Mouse (Mus musculus) ES-CJ7 (cell line): ENCODE measurements around the gene St6galnac4.
A peak's percentile ranks its signal among the peaks of the same experiment; 100 is the strongest.

Experiments used
- DNase-seq: peaks from one replicate; pipeline ENCODE4 v3.0.0; 2011; ENCODE audit warnings: low read depth, low spot score

Gene St6galnac4

DNA sequence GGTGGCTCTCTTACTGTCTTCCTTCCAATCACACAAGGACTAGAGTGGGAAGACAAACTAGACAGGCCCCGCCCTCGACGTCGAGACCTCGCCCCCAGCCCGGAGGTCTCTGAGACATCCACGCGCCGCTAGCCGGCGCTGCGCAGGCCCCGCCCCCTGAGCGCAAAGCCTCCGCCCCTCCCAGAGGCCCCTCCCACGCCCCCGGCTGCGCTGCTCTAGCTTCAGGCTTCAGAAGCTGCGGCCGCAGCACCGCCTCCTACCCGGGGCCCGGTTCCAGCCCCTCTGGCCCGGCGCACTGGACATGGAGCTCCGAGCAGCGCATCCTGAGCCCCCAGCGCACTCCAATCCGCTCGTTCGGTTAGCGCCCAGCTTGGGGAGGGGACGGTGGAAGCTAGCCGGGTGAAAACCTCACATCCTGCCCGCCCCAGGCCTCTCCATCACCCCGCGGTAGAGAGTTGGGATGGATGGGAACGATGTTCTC, at the start of gene St6galnac4:
Gene St6galnac4, plus strand, starts transcription at position 225 of the 481 bp plus-strand sequence.
- peak; percentile 96 for DNase-seq

DNA sequence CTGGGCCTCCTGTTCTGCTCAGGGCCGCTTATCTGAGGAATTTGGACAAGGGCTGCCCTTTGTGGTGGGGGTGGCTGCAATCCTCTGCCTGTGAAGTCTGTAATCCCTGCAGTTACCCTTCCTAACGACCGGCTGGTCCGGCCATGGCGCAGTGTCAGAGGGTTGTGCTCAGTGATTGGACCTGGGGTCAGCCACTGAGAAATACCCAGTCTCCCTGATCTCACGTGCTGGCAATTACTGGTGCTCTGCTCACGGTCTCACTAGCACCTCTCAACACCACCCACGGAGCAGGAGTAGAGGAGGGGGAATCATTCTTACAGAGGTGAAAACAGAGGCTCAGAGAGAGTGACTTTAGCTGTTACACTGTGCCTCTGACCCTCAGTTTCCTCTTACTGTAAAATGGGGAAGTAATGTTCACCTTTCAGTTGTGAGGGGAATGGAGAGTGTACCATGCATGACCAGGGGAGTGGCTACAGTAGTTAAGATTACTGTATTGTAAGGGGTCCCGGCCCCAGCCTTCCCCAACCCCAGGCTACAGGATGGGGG, 49.5 kb upstream of the St6galnac4 start:
- no peak for DNase-seq

GRCm38 (mm10) chr2:32537941-32538340, 49.0 kb upstream of the St6galnac4 start:
- DNase-seq = no peak

- peak; percentile 47 for DNase-seq
Measured at GRCm38 (mm10) chr2:32538461-32538860, 48.4 kb upstream of the St6galnac4 start.

GRCm38 (mm10) chr2:32539452-32539981, 47.4 kb upstream of the St6galnac4 start:
- peak; percentile 46 for DNase-seq

DNA sequence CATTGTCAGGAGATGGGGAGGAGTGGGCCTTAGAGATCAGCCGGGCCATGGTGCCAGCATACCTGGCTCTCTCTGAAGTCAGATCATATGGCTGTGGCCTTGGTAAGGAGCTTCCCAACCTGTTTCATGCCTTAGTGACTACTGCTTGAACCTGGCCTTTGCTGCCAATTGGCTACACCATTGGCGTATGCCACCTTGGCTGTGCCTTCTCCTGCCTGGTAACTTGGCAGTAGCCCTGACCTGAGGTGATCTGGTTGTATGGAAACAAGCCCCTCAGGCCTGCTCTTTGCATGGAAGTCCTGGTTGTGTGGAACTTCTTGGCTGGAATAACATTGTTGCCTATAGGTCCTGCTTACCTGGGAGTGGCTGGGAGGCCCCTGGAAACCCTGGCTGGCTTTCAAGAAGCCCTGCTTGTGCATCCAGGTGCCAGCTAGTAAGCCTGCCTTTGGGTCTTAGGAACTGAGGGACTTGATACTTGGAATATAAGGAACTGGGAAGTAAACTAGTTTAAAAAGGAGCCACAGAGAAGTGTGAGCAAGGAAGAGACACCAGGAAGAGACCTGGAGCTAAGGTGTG, 45.5 kb upstream of the St6galnac4 start:
- DNase-seq = no peak

DNA sequence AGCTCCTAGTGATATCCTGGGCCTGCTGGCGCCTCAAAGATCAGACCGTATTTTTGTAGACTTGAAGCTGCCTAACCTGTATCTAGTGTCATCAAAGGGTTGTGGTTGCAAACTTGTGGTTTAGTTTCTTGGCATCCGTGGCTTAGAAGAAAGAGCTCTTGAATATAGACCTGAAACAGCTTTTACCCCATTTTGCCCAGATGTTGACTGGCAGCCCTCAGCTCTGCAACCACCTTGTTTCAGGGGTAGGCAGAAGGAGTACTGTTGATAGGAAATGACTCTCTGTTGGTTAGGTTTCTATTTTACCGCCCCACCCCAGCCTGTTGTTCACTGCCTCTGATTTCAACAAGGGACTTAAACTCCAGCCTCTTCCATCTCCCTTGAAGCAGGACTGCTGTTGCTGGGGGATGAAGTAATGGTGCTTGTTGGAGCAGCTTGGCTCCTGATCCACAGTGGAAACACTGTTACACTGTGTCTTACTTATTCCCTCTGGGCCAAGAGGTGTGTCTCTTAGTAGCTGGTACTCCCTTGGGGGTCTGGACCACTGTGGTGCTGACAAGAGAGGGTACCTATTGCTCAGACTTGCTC, 44.8 kb upstream of the St6galnac4 start:
- DNase-seq = no peak

- no peak for DNase-seq
Measured at GRCm38 (mm10) chr2:32543031-32543449, 43.9 kb upstream of the St6galnac4 start.

DNA sequence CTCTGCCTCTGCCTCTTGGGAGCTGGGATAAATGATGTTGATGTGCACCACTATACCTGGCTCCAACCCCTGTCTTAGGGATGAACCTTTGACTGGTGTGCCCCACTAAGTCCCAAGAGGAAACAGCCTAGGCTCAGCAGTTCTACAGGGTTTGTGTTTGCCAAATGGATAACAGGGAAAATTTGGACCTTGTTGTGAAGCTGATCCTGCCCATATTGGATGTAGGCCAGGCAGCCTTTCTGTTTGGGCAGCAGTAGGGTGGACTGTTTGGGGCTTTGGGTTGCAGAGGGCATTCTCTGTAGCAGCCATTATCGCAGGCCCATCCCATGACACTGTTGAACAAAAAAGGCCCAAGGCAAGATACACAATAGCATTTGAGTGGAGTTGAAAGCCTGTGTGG, 39.9 kb upstream of the St6galnac4 start:
- no peak for DNase-seq

- DNase-seq = no peak
Measured at GRCm38 (mm10) chr2:32547380-32547779, 39.5 kb upstream of the St6galnac4 start.

DNA sequence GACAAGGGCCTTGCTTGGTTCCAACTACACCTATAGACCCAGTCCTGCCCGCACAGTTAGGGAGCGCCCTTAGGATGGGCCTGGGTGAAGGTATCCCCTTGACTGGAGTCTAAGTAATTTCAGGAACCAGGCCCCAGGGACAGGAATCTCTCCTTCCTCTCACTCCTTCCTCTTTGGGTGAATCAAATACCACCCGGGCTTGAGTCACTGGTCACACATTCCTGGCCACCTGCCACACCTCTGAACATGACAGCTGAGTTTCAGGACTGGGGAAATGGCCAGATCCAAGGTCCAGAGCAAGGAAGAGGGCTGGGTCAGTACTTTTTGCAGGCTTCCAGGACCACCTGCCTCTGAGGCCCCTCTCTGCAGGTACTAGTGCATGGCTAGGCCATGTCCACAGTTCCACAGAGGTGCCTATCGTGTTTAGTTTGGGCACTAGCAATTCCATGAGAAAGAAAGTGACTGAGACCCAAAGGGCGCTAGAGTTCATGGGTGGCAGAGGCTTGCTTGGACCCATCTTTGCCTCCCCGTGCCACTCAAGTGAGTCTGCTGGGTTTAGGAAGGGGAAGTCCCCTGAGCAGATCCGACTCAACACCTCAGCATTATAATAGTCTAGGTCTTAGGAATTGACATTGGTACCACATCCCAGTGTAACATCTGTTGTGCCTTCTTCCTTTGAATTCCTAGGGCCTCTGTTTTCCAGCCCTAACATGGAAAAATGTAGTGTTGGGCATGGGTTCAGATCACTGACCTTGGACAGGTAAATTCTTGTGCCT, 38.7 kb upstream of the St6galnac4 start:
- no peak for DNase-seq

DNA sequence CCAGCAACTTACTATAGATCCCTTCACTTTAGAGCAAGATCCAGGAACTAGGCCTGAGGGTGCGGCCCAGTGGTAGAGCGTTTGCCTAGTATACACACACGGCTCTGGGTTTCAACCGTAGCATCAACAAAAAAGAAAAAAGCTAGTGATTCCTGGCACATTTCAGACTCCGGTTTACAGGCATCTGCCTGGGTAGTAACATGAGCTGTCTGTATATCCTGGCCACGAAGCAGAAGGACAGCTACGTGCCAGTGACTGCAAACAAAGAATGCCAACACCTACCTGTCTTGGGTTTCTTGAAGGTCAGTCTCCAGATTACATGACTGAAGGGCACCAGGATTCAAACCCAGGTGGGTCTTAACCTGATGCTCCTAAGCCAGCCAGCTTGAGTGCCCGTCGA, 37.7 kb upstream of the St6galnac4 start:
- no peak for DNase-seq

GRCm38 (mm10) chr2:32549764-32550163, 37.1 kb upstream of the St6galnac4 start:
- no peak for DNase-seq

GRCm38 (mm10) chr2:32551236-32551635, 35.7 kb upstream of the St6galnac4 start:
- no peak for DNase-seq

- DNase-seq = no peak
Measured at GRCm38 (mm10) chr2:32553592-32554148, 33.2 kb upstream of the St6galnac4 start.

DNA sequence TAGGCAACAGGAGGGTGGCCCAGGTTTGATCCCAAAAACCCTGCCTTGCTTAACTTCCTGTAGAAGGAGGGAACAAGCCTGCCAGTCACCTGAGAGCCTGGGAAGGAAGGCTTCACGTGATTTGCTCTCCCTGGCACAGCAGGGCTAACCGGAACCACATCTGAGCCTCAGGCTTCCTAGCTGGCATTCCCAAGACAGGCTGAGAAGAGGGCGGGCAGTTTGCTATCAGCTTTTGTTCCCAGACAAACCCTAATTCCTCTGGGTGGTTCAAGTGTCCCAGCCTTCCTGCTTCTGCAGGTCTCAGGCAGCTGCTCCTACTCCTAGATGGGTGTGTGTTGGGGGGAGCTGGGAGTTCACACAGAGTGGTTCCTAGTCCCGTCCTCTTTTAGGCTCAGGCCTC, 31.4 kb upstream of the St6galnac4 start:
- DNase-seq = peak; percentile 35

GRCm38 (mm10) chr2:32556019-32556418, 30.9 kb upstream of the St6galnac4 start:
- no peak for DNase-seq

DNA sequence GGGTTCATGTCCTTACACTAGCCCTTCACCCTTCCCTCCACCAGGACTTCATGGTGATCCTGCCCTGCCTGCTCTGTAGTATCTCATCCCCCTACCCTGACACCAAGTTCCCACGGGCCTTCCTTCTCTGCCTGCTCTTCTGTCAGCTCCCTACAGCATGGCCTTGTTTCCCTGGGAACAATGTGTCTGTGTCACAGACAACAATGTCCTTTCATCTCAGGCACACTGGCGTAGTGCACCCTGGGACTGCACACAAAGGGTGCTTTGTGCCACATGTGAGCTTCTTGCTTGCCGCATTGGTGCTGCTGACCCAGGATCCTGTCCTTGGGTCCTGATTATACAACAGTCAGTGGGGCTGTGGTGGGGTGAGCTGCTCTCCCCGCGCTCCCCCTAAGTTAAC, 27.3 kb upstream of the St6galnac4 start:
- no peak for DNase-seq

GRCm38 (mm10) chr2:32566536-32567063, 20.3 kb upstream of the St6galnac4 start:
- DNase-seq = peak; percentile 83

DNA sequence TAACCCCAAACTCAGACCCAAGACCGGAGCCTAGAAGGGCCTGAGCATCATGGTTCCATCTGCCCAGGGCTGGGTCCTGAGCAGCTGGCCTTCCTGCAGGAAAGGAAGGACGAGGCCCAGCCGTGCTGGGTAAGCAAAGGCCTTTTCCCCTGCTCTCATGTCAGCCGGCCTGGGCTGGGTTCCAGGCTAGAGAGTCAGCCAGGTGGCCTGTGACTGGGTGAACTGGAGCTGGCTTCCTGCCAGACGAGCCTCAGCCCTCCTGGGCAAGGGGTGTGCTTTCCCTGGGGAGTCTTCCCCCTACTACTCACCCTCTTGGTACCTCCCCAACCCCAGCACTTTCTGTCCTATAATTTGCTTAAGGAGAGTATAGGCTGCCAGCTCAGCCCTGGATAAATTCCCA, 18.7 kb upstream of the St6galnac4 start:
- no peak for DNase-seq

GRCm38 (mm10) chr2:32568941-32569340, 18.0 kb upstream of the St6galnac4 start:
- no peak for DNase-seq
